Mouse (Mus musculus): ENCODE results near the gene Adra1b. TPM values are rescaled to one million over a fixed set of nuclear protein-coding genes. Genes with fewer than 3 reads are reported as not detected.

Adra1b gene
- polyA plus RNA-seq, 1 experiment = not detected

DNA sequence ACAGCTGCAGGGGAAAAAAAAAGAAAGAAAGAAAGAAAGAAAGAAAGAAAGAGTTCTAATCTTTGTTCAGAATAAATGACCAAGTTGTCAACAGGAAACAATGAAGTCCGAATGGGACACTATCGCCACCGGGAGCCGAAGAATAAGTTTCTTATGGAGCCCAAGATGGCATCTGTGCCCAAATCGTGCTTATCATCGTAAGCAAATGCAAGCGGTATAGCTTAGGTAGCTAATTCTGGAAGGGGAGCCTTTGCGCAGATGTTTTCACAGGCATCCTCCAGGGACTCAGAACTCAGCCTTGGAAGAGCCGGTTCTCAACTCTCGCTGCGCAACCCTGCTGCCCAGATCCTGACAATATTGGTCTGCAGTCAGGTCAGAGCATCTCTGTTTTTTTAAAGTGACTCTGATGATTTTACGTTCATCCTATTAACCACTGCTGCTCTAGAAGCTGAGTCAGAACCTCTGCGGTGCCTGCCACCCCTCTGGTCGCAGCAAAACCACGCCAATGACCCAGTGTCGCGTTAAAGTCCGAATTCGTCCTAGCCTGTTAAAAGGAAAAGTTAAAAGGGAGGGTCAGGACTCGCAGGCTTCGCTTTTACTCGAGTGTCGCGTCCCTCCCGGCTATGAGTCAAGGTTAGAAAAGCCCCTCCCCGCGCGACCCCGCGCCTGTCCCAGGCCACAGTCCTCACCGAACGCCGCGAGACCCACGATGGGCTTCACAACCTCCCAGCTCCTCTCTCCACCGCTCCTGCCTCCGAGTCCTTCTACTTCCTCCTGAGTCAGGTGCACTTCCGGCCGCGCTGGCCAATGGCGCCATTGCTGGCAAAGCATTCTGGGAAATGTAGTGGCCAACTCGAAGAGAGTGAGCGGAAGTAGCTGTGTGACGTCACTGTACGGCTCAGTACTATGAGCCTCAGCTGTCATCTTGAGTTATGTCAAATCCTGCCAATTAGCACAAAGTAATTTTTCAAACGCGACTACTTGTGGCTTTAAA is 153.5 kb downstream of the Adra1b start, which contains the start of gene Ttc1:
Gene Ttc1 (minus strand): TSS at position 776 of the 994 bp plus-strand sequence.
- 1% methylated on average over 47 of the region's 47 CpGs for WGBS
- Histone ChIP-seq H3K27ac (ENCODE audit: insufficient read depth, low read depth, low read length) (no peak within 1 kb of the TSS), H3K4me3 (ENCODE audit: insufficient read depth, low read depth, low read length) (peak within 1 kb of the TSS; percentile 88), H3K4me1 (ENCODE audit: control insufficient read depth, insufficient read depth, low read length) (peaks cover 5% of the 10 kb centered on the region)
- no peak for TF ChIP-seq CTCF (IDR thresholded peaks at IDR 0.05; ENCODE audit: insufficient read depth, low read depth, low read length)
- peak; percentile 85 for TF ChIP-seq POLR2A (IDR thresholded peaks at IDR 0.05; ENCODE audit: insufficient read depth, low read depth, low read length)

DNA sequence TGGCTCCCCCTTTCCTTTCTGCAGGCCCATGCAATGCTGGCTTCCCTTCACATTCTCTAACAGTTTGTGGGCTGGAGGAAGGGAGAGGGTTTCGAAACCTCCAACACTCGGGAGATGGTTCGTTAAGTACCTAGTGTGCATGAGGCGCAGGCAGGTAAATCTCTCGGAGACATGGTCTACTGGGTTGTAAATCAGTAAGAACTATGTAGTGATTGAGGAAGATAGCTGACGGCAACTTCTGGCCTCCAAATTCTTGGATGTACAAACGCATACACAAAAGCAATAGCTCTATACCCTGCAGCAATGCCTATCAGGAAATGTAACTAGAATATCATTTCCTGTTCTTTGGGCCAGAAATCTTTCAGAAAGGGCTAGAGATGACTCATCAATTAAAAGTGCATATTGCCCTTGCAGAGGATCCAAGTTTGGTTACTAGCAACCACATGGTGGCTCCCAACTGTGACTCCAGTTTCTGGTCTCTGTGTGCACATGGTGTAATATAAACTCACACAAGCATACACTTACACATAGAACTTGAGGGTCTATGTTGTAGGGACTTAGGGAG is 172.2 kb downstream of the Adra1b start:
- 86% methylated on average over 7 of the region's 7 CpGs for WGBS
- no peak overlapping the region for H3K4me3 ChIP-seq (ENCODE audit: insufficient read depth, low read depth, low read length)
- H3K27ac ChIP-seq (ENCODE audit: insufficient read depth, low read depth, low read length) = no peak overlapping the region
- H3K4me1 ChIP-seq (ENCODE audit: control insufficient read depth, insufficient read depth, low read length) = no peaks in the 10 kb centered on the region
- TF ChIP-seq CTCF (IDR thresholded peaks at IDR 0.05; ENCODE audit: insufficient read depth, low read depth, low read length) (no peak), POLR2A (IDR thresholded peaks at IDR 0.05; ENCODE audit: insufficient read depth, low read depth, low read length) (no peak)

DNA sequence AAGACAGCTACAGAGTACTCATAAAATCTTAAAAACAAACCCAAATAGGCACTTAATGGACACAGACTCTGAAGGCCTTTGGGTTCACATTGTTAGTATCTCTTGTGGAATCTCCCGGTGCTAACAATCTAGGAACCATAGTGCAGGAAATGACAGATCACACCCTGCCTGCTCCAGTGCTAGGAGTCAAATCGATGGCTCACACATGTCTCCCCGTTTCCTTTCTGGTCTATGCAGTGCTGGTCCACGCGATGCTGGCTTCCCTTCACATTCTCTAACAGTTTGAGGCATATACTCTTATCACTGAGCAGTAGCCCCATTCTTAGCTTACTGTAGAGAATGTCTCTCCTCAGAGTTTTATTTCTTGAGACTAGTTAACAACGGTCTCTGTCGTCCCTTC is 173.2 kb downstream of the Adra1b start:
- Histone ChIP-seq H3K27ac (ENCODE audit: insufficient read depth, low read depth, low read length) (no peak overlapping the region), H3K4me3 (ENCODE audit: insufficient read depth, low read depth, low read length) (no peak overlapping the region), H3K4me1 (ENCODE audit: control insufficient read depth, insufficient read depth, low read length) (no peaks in the 10 kb centered on the region)
- no peak for TF ChIP-seq POLR2A (IDR thresholded peaks at IDR 0.05; ENCODE audit: insufficient read depth, low read depth, low read length)
- TF ChIP-seq CTCF (IDR thresholded peaks at IDR 0.05; ENCODE audit: insufficient read depth, low read depth, low read length) = no peak
- WGBS = 82% methylated on average over 7 of the region's 7 CpGs

Other genes with a start within 250 kb of the Adra1b start
- gene Pwwp2a, start 219.2 kb downstream of the Adra1b start, polyA plus RNA-seq (2012; ENCODE audit: insufficient read depth, insufficient read length, low replicate concordance, missing spikeins) = not detected in 2 replicates
- gene Ttc1, start 153.2 kb downstream of the Adra1b start, polyA plus RNA-seq (2012; ENCODE audit: insufficient read depth, insufficient read length, low replicate concordance, missing spikeins) = not detected in 2 replicates

All from olfactory bulb, adult 2 months (tissue).